8 mouse cellular contexts compared by ENCODE assay signal in the genomic region with DNA sequence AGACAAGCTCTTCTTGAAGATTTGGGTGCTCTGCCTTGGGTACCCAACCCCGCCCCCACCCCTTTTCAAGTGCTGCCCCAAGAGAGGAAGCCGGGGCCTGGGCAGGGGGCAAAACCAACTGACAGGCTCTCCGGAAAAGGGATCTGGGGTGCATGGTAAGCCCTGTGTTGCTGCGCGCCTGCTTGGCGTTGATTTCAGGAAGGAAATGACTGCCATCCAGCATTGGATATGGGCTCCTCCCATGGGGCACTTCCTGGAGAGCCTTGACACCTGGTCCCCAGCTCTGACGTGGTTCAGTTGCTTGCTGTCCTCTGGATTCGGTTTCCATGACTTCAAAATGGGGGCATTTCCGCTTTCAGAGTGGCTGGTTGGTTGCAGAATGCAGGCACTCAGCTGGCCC. TPM values are rescaled to one million over a fixed set of nuclear protein-coding genes. Genes with fewer than 3 reads are reported as not detected.
A peak's percentile ranks its signal among the peaks of the same experiment; 100 is the strongest.
DNase-seq lines count a peak whose midpoint lies in the region; ATAC-seq lines count a peak whose summit lies in the region.

No protein-coding gene starts in this region.

- H3K27me3 ChIP-seq in embryonic facial prominence, embryonic 12.5 days: no peaks in the 10 kb centered on the region
- H3K27me3 ChIP-seq in intestine, embryonic 16.5 days (replicated peaks; ENCODE audit: control insufficient read depth, insufficient read depth, low read length): no peaks in the 10 kb centered on the region
- no peaks in the 10 kb centered on the region for H3K27me3 ChIP-seq in midbrain, embryonic 10.5 days (ENCODE audit: low read depth, poor library complexity, severe bottlenecking)

- H3K4me2 ChIP-seq in embryonic facial prominence, embryonic 12.5 days (replicated peaks): peak overlapping the region; percentile 34
- H3K4me2 ChIP-seq in intestine, embryonic 16.5 days (ENCODE audit: low read depth, low read length): no peak overlapping the region

- H3K9ac ChIP-seq in embryonic facial prominence, embryonic 12.5 days: no peak overlapping the region
- no peak overlapping the region for H3K9ac ChIP-seq in intestine, embryonic 16.5 days (ENCODE audit: low read depth, low read length)

- no peaks in the 10 kb centered on the region for H3K9me3 ChIP-seq in embryonic facial prominence, embryonic 12.5 days
- H3K9me3 ChIP-seq in intestine, embryonic 16.5 days (ENCODE audit: control insufficient read depth, low read length): no peaks in the 10 kb centered on the region
- no peaks in the 10 kb centered on the region for H3K9me3 ChIP-seq in midbrain, embryonic 10.5 days (replicated peaks)

- no peak for ATAC-seq in CD4-positive, CD25-positive, alpha-beta regulatory T cell, adult 4 months
- peak; percentile 49; the same call in 1 of the 2 replicates for ATAC-seq in embryonic facial prominence, embryonic 12.5 days (ENCODE audit: insufficient number of reproducible peaks, insufficient read depth, low FRiP score, low TSS enrichment)
- ATAC-seq in intestine, embryonic 16.5 days: peak; percentile 40; the same call in 1 of the 2 replicates

- WGBS in embryonic facial prominence, embryonic 12.5 days: 13% methylated on average over 9 of the region's 9 CpGs
- WGBS in intestine, embryonic 16.5 days: 47% methylated on average over 9 of the region's 9 CpGs
- WGBS in midbrain, embryonic 10.5 days: 56% methylated on average over 9 of the region's 9 CpGs

- no peaks in the 10 kb centered on the region for H3K36me3 ChIP-seq in embryonic facial prominence, embryonic 12.5 days
- H3K36me3 ChIP-seq in intestine, embryonic 16.5 days (ENCODE audit: control insufficient read depth, insufficient read depth, low read length): no peaks in the 10 kb centered on the region
- no peaks in the 10 kb centered on the region for H3K36me3 ChIP-seq in midbrain, embryonic 10.5 days

- DNase-seq in CD4-positive, CD25-positive, alpha-beta regulatory T cell, adult 2 months (ENCODE audit: low read depth, low spot score): peak; percentile 24
- DNase-seq in midbrain, embryonic 10.5 days (ENCODE audit: low spot score): no peak
- DNase-seq in cerebellum, adult 9-11 months: no peak
- DNase-seq in left cerebral cortex, adult 8-10 months (ENCODE audit: low spot score in 2 of 2): no peak
- no peak for DNase-seq in frontal cortex, postnatal 10 days (ENCODE audit: low spot score in 2 of 2)

- peaks cover 16% of the 10 kb centered on the region; the same call in 1 of the 2 replicates for H3K4me1 ChIP-seq in embryonic facial prominence, embryonic 12.5 days
- peaks cover 5% of the 10 kb centered on the region for H3K4me1 ChIP-seq in intestine, embryonic 16.5 days (ENCODE audit: control insufficient read depth, insufficient read depth, low read length)
- peaks cover 26% of the 10 kb centered on the region for H3K4me1 ChIP-seq in midbrain, embryonic 10.5 days

- H3K27ac ChIP-seq in embryonic facial prominence, embryonic 12.5 days: peak overlapping the region; percentile 80
- H3K27ac ChIP-seq in intestine, embryonic 16.5 days (ENCODE audit: low read length): no peak overlapping the region
- peak overlapping the region; percentile 84 for H3K27ac ChIP-seq in midbrain, embryonic 10.5 days (replicated peaks)

- H3K4me3 ChIP-seq in embryonic facial prominence, embryonic 12.5 days: no peak overlapping the region
- H3K4me3 ChIP-seq in intestine, embryonic 16.5 days (ENCODE audit: low read length): no peak overlapping the region
- H3K4me3 ChIP-seq in midbrain, embryonic 10.5 days: peak overlapping the region; percentile 19; the same call in 1 of the 2 replicates

RNA-seq across cellular contexts. Expression of a gene that starts 13.5 kb away (rescaled TPM):
- not detected for polyA plus RNA-seq in CD4-positive, CD25-positive, alpha-beta regulatory T cell, adult 4 months (2017; shearing (Covaris generic))
- 13.2 and 15.6 TPM in 2 replicates for polyA plus RNA-seq in embryonic facial prominence, embryonic 12.5 days (2016; fragmentation: Nextera tagmentation; extraction: Ambion mirVana)
- 0.33 and 0.50 TPM in 2 replicates for polyA plus RNA-seq in intestine, embryonic 16.5 days (2015; fragmentation: Nextera tagmentation; extraction: Ambion mirVana)
- polyA plus RNA-seq in midbrain, embryonic 10.5 days (2016; fragmentation: Nextera tagmentation; extraction: Ambion mirVana): 15.5 and 16.0 TPM in 2 replicates
- total RNA-seq in left cerebral cortex, adult 8-10 months (2022): 1 to 10 TPM; 4.3 to 6.5 (median 5.4) TPM
